ENCODE assay signal across 8 mouse cellular contexts in genomic region chr11:74408587-74409446, GRCm38 (mm10). TPM values are rescaled to one million over a fixed set of nuclear protein-coding genes. Genes with fewer than 3 reads are reported as not detected.
DNase-seq lines count a peak whose midpoint lies in the region; ATAC-seq and TF ChIP-seq lines count a peak whose summit lies in the region.

No protein-coding gene starts in this region.

- peaks cover 28% of the 10 kb centered on the region for H3K4me1 ChIP-seq in hindbrain, embryonic 13.5 days (replicated peaks)

- peak; percentile 70 for ATAC-seq in Patski
- peak; percentile 83 for ATAC-seq in hindbrain, embryonic 13.5 days (ENCODE audit: low FRiP score)

- H3K4me3 ChIP-seq in hindbrain, embryonic 13.5 days: no peak overlapping the region

- H3K4me2 ChIP-seq in hindbrain, embryonic 13.5 days: no peak overlapping the region

- in situ Hi-C loops in Patski (cut with MboI; ENCODE audit: low pct_unique_long_range_greater_than_20kb): loop anchor here (10.0 kb wide), 1 partner anchor 116 kb away; no protein-coding TSS in a partner anchor

- POLR2A ChIA-PET in Patski (lab: Charles Lee): interaction anchor here (0.6 kb wide), 1 partner anchor 23 kb away, joined by 3 read pairs; no protein-coding TSS in a partner anchor

- H3K27ac ChIP-seq in hindbrain, embryonic 13.5 days: peak overlapping the region; percentile 78

- no peak for TF ChIP-seq CTCF in Patski (IDR thresholded peaks at IDR 0.05)

- 59% methylated on average over 4 of the region's 4 CpGs for WGBS in hindbrain, embryonic 13.5 days

- H3K27me3 ChIP-seq in Patski: no peaks in the 10 kb centered on the region
- no peaks in the 10 kb centered on the region for H3K27me3 ChIP-seq in hindbrain, embryonic 13.5 days

- no peak overlapping the region for H3K9ac ChIP-seq in hindbrain, embryonic 13.5 days

- DNase-seq in Patski (ENCODE audit: low read depth, low spot score): peak; percentile 71
- DNase-seq in cerebellum, adult 9-10 months: peak; percentile 83
- DNase-seq in frontal cortex, postnatal 36 days (ENCODE audit: low spot score in 2 of 2): peak; percentile 83 to 90
- peak; percentile 82 to 86 for DNase-seq in layer of hippocampus, postnatal 36 days
- DNase-seq in lung, postnatal 25 days (ENCODE audit: low spot score): peak; percentile 85
- peak; percentile 95 for DNase-seq in right cerebral cortex, postnatal 4 days
- DNase-seq in natural killer cell, adult 2 months (ENCODE audit: low spot score in 2 of 2): no peak

- CTCF ChIA-PET in Patski (lab: Charles Lee): interaction anchor here (1.0 to 1.7 kb wide), 3 partner anchors 119 to 123 kb away, joined by 3 to 4 read pairs (median 4); no protein-coding TSS in a partner anchor

- no peaks in the 10 kb centered on the region for H3K9me3 ChIP-seq in hindbrain, embryonic 13.5 days

- peaks cover 16% of the 10 kb centered on the region for H3K36me3 ChIP-seq in hindbrain, embryonic 13.5 days

RNA-seq across cellular contexts. Expression of gene Olfr412, which starts 46.9 kb away (rescaled TPM):
- not detected for polyA plus RNA-seq in Patski (2021)
- polyA plus RNA-seq in hindbrain, embryonic 13.5 days (2015; fragmentation: Nextera tagmentation; extraction: Ambion mirVana): not detected in 2 replicates
- total RNA-seq in layer of hippocampus, postnatal 36 days (2021): not detected

RNA-seq across cellular contexts. Expression of gene Olfr411, which starts 56.4 kb away (rescaled TPM):
- polyA plus RNA-seq in Patski (2021): not detected
- polyA plus RNA-seq in hindbrain, embryonic 13.5 days (2015; fragmentation: Nextera tagmentation; extraction: Ambion mirVana): not detected in 2 replicates
- total RNA-seq in layer of hippocampus, postnatal 36 days (2021): not detected

Comparison
In these comparisons a context has a peak if more than half of its experiments do, and no peak if none do; other contexts are left out.
1. DNase-seq: peak in Patski (single experiment), cerebellum, adult 9-10 months (single experiment), frontal cortex, postnatal 36 days (2 of 2), layer of hippocampus, postnatal 36 days (2 of 2), lung, postnatal 25 days (single experiment) and right cerebral cortex, postnatal 4 days (single experiment); none in natural killer cell, adult 2 months (0 of 2).